Mouse (Mus musculus) lung, adult 2 months (tissue): Measurements from ENCODE around the gene Vwa8.

Source experiments
- CTCF ChIP-seq: fragments of 200-500 bp; IDR thresholded peaks from 2 replicates; pipeline ENCODE4 v1.5.1; 2011; ENCODE audit warnings: mild to moderate bottlenecking, low read length, control low read depth; ENCODE audit not compliant: insufficient read depth
- POLR2A ChIP-seq: fragments of 200-500 bp; IDR thresholded peaks from 2 replicates; pipeline ENCODE4 v1.6.1; 2011; ENCODE audit warnings: low read depth, mild to moderate bottlenecking, control low read depth, low read length, borderline replicate concordance; ENCODE audit errors: extremely low read depth

DNA sequence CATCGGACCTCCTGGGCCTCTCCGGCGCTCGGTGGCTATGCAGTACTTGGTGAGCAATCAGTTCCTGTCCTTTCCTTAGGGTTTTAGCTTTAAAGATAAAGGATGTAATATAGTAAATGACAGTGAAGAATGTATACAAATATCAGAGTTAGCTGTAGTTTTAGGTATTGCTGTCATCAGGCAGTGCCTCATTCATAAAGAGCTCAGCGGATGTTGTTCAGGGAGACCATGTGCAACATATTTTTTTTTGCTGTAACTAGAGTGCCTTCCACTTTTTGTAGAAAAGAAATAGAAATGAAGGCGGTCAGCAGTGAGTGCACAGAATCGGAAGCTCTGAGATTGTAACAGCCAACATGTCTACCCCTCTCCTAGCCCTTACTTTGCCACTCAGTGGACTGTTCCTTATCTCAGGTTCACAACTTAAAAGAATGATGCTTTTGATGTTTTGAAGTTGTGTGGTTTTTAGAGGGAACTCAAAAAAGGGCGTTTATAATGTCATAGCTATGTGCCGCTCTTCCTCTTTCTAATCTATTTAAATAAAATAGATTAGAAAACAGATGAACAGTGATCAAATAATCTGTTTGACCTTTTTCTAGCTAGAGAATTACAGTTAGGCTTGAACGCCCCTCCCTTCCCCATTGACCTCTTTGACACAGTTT is 59.5 kb downstream of the Vwa8 start:
- TF ChIP-seq POLR2A (no peak), CTCF (no peak)
